Mouse (Mus musculus): ENCODE measurements around the gene H2-M10.3. TPM values are rescaled to one million over a fixed set of nuclear protein-coding genes. Genes with fewer than 3 reads are reported as not detected.
"Not testable (repeated sequence)": the region's sequence is repeated elsewhere in the genome, so short reads cannot be mapped to it uniquely, and the experiment has no call there.

H2-M10.3 gene
- polyA plus RNA-seq (2016; fragmentation: Nextera tagmentation; extraction: Ambion mirVana), result not detected in 2 replicates

- WGBS, result 91% methylated on average over 2 of the region's 2 CpGs
- DNase-seq (ENCODE audit: low spot score); H3K4me3 ChIP-seq; H3K27me3 ChIP-seq (ENCODE audit: low read depth, poor library complexity, severe bottlenecking); H3K27ac ChIP-seq; H3K9me3 ChIP-seq (replicated peaks); H3K36me3 ChIP-seq; H3K4me1 ChIP-seq: not testable (repeated sequence)
These were observed at the start of gene H2-M10.3 for GRCm38 (mm10) chr17:36368317-36368716. Gene H2-M10.3, minus strand, starts transcription at chr17:36368417.

GRCm38 (mm10) chr17:36417416-36417815, 49.2 kb upstream of the H2-M10.3 start:
- no peaks in the 10 kb centered on the region for H3K9me3 ChIP-seq (replicated peaks)
- DNase-seq (ENCODE audit: low spot score), result no peak
- H3K27me3 ChIP-seq (ENCODE audit: low read depth, poor library complexity, severe bottlenecking), result no peaks in the 10 kb centered on the region
- 64% methylated on average over 2 of the region's 2 CpGs for whole genome bisulfite sequencing
- no peak overlapping the region for H3K27ac ChIP-seq
- H3K36me3 ChIP-seq, result no peaks in the 10 kb centered on the region
- no peaks in the 10 kb centered on the region for H3K4me1 ChIP-seq
- no peak overlapping the region for H3K4me3 ChIP-seq

- no peak for DNase-seq (ENCODE audit: low spot score)
- H3K4me3 ChIP-seq, result no peak overlapping the region
- H3K27ac ChIP-seq, result no peak overlapping the region
- 64% methylated on average over 1 of the region's 1 CpGs for WGBS
- H3K4me1 ChIP-seq, result no peaks in the 10 kb centered on the region
- H3K27me3 ChIP-seq (ENCODE audit: low read depth, poor library complexity, severe bottlenecking), result no peaks in the 10 kb centered on the region
- no peaks in the 10 kb centered on the region for H3K36me3 ChIP-seq
- H3K9me3 ChIP-seq (replicated peaks), result no peaks in the 10 kb centered on the region
These were observed 47.2 kb upstream of the H2-M10.3 start for GRCm38 (mm10) chr17:36415407-36415806.

GRCm38 (mm10) chr17:36414361-36414760, 46.1 kb upstream of the H2-M10.3 start:
- no peaks in the 10 kb centered on the region for H3K27me3 ChIP-seq (ENCODE audit: low read depth, poor library complexity, severe bottlenecking)
- no peaks in the 10 kb centered on the region for H3K9me3 ChIP-seq (replicated peaks)
- 74% methylated on average over 1 of the region's 1 CpGs for WGBS
- no peak for DNase-seq (ENCODE audit: low spot score)
- H3K27ac ChIP-seq, result no peak overlapping the region
- no peak overlapping the region for H3K4me3 ChIP-seq
- no peaks in the 10 kb centered on the region for H3K4me1 ChIP-seq
- H3K36me3 ChIP-seq, result no peaks in the 10 kb centered on the region

- Histone ChIP-seq H3K4me1 (no peaks in the 10 kb centered on the region), H3K27me3 (ENCODE audit: low read depth, poor library complexity, severe bottlenecking) (no peaks in the 10 kb centered on the region), H3K27ac (no peak overlapping the region), H3K36me3 (no peaks in the 10 kb centered on the region), H3K9me3 (replicated peaks) (no peaks in the 10 kb centered on the region), H3K4me3 (no peak overlapping the region)
- WGBS, result 81% methylated on average over 2 of the region's 2 CpGs
- no peak for DNase-seq (ENCODE audit: low spot score)
These were observed 21.7 kb upstream of the H2-M10.3 start for GRCm38 (mm10) chr17:36389907-36390306.

GRCm38 (mm10) chr17:36362404-36362803, 5.8 kb downstream of the H2-M10.3 start:
- H3K4me3 ChIP-seq; H3K27me3 ChIP-seq (ENCODE audit: low read depth, poor library complexity, severe bottlenecking); H3K27ac ChIP-seq; H3K4me1 ChIP-seq; DNase-seq (ENCODE audit: low spot score); H3K36me3 ChIP-seq; H3K9me3 ChIP-seq (replicated peaks): not testable (repeated sequence)

GRCm38 (mm10) chr17:36357512-36357911, 10.7 kb downstream of the H2-M10.3 start:
- not testable (repeated sequence) for H3K4me3 ChIP-seq; H3K27ac ChIP-seq; H3K9me3 ChIP-seq (replicated peaks); H3K27me3 ChIP-seq (ENCODE audit: low read depth, poor library complexity, severe bottlenecking); H3K4me1 ChIP-seq; H3K36me3 ChIP-seq
- peak; percentile 34 for DNase-seq (ENCODE audit: low spot score)

GRCm38 (mm10) chr17:36355763-36356162, 12.5 kb downstream of the H2-M10.3 start:
- Histone ChIP-seq H3K27me3 (ENCODE audit: low read depth, poor library complexity, severe bottlenecking) (no peaks in the 10 kb centered on the region), H3K4me3 (no peak overlapping the region), H3K27ac (no peak overlapping the region), H3K4me1 (no peaks in the 10 kb centered on the region), H3K9me3 (replicated peaks) (no peaks in the 10 kb centered on the region), H3K36me3 (no peaks in the 10 kb centered on the region)
- WGBS, result 35% methylated on average over 3 of the region's 3 CpGs
- no peak for DNase-seq (ENCODE audit: low spot score)

- H3K27ac ChIP-seq; DNase-seq (ENCODE audit: low spot score); H3K4me3 ChIP-seq; H3K27me3 ChIP-seq (ENCODE audit: low read depth, poor library complexity, severe bottlenecking); H3K4me1 ChIP-seq; H3K9me3 ChIP-seq (replicated peaks); H3K36me3 ChIP-seq: not testable (repeated sequence)
These were observed 12.9 kb downstream of the H2-M10.3 start for GRCm38 (mm10) chr17:36355343-36355742.

GRCm38 (mm10) chr17:36326055-36326454, 42.2 kb downstream of the H2-M10.3 start, which contains the start of gene H2-M10.1:
Gene H2-M10.1, minus strand, starts transcription at chr17:36326155.
- 93% methylated on average over 4 of the region's 4 CpGs for WGBS

GRCm38 (mm10) chr17:36315689-36316253, 52.4 kb downstream of the H2-M10.3 start:
- Histone ChIP-seq H3K4me3 (peak overlapping the region; percentile 57), H3K4me1 (peaks cover 9% of the 10 kb centered on the region), H3K36me3 (no peaks in the 10 kb centered on the region), H3K27ac (no peak overlapping the region), H3K9me3 (replicated peaks) (no peaks in the 10 kb centered on the region), H3K27me3 (ENCODE audit: low read depth, poor library complexity, severe bottlenecking) (0 out of 2 replicates have a peak, but pooled peaks cover 6% of the 10 kb centered on the region)
- no peak for DNase-seq (ENCODE audit: low spot score)
- WGBS, result 28% methylated on average over 5 of the region's 5 CpGs

More at GRCm38 (mm10) chr17:36326055-36326454, 42.2 kb downstream of the H2-M10.3 start, which contains the start of gene H2-M10.1:
- Histone ChIP-seq H3K4me3 (no peak within 1 kb of the TSS), H3K27ac (no peak within 1 kb of the TSS), H3K27me3 (ENCODE audit: low read depth, poor library complexity, severe bottlenecking) (no peaks in the 10 kb centered on the region), H3K36me3 (no peaks in the 10 kb centered on the region), H3K9me3 (replicated peaks) (no peaks in the 10 kb centered on the region), H3K4me1 (no peaks in the 10 kb centered on the region)
- no peak for DNase-seq (ENCODE audit: low spot score)

- Histone ChIP-seq H3K27me3 (ENCODE audit: low read depth, poor library complexity, severe bottlenecking) (0 out of 2 replicates have a peak, but pooled peaks cover 6% of the 10 kb centered on the region), H3K36me3 (no peaks in the 10 kb centered on the region), H3K4me1 (peaks cover 9% of the 10 kb centered on the region), H3K4me3 (peak overlapping the region; percentile 57), H3K27ac (peak overlapping the region; percentile 73), H3K9me3 (replicated peaks) (no peaks in the 10 kb centered on the region)
- peak; percentile 57 for DNase-seq (ENCODE audit: low spot score)
- WGBS, result under 1% methylated on average over 19 of the region's 19 CpGs
These were observed 53.1 kb downstream of the H2-M10.3 start for GRCm38 (mm10) chr17:36315041-36315688.
